Mouse (Mus musculus): Measurements from ENCODE around the gene Plp1. TPM values are rescaled to one million over a fixed set of nuclear protein-coding genes. Genes with fewer than 3 reads are reported as not detected.

Plp1 gene
- polyA plus RNA-seq, 1 experiment, result 4.0 TPM

GRCm38 (mm10) chrX:136825016-136825415 lies 2.5 kb downstream of the Plp1 start:
- TF ChIP-seq POLR2A (IDR thresholded peaks at IDR 0.05; ENCODE audit: borderline replicate concordance, control insufficient read depth, low read depth, low read length) (no peak), CTCF (IDR thresholded peaks at IDR 0.05; ENCODE audit: control insufficient read depth, insufficient read depth, low read length) (no peak)
- Histone ChIP-seq H3K27ac (ENCODE audit: control insufficient read depth, insufficient read depth, low read depth, low read length, poor library complexity) (no peak overlapping the region), H3K4me1 (ENCODE audit: control insufficient read depth, insufficient read depth, low read length) (no peaks in the 10 kb centered on the region), H3K4me3 (replicated peaks; ENCODE audit: control insufficient read depth, low read depth, low read length) (no peak overlapping the region)
- 68% methylated on average over 4 of the region's 4 CpGs for WGBS

- TF ChIP-seq POLR2A (IDR thresholded peaks at IDR 0.05; ENCODE audit: borderline replicate concordance, control insufficient read depth, low read depth, low read length) (no peak), CTCF (IDR thresholded peaks at IDR 0.05; ENCODE audit: control insufficient read depth, insufficient read depth, low read length) (no peak)
- Histone ChIP-seq H3K4me1 (ENCODE audit: control insufficient read depth, insufficient read depth, low read length) (no peaks in the 10 kb centered on the region), H3K27ac (ENCODE audit: control insufficient read depth, insufficient read depth, low read depth, low read length, poor library complexity) (no peak overlapping the region), H3K4me3 (replicated peaks; ENCODE audit: control insufficient read depth, low read depth, low read length) (no peak overlapping the region)
Measured at GRCm38 (mm10) chrX:136828610-136829009, 6.1 kb downstream of the Plp1 start.

- WGBS, result 31% methylated on average over 3 of the region's 3 CpGs
- TF ChIP-seq CTCF (IDR thresholded peaks at IDR 0.05; ENCODE audit: control insufficient read depth, insufficient read depth, low read length) (no peak), POLR2A (IDR thresholded peaks at IDR 0.05; ENCODE audit: borderline replicate concordance, control insufficient read depth, low read depth, low read length) (no peak)
- H3K27ac ChIP-seq (ENCODE audit: control insufficient read depth, insufficient read depth, low read depth, low read length, poor library complexity), result no peak overlapping the region
- H3K4me1 ChIP-seq (ENCODE audit: control insufficient read depth, insufficient read depth, low read length), result no peaks in the 10 kb centered on the region
- no peak overlapping the region for H3K4me3 ChIP-seq (replicated peaks; ENCODE audit: control insufficient read depth, low read depth, low read length)
Measured at GRCm38 (mm10) chrX:136850300-136850699, 27.8 kb downstream of the Plp1 start.

DNA sequence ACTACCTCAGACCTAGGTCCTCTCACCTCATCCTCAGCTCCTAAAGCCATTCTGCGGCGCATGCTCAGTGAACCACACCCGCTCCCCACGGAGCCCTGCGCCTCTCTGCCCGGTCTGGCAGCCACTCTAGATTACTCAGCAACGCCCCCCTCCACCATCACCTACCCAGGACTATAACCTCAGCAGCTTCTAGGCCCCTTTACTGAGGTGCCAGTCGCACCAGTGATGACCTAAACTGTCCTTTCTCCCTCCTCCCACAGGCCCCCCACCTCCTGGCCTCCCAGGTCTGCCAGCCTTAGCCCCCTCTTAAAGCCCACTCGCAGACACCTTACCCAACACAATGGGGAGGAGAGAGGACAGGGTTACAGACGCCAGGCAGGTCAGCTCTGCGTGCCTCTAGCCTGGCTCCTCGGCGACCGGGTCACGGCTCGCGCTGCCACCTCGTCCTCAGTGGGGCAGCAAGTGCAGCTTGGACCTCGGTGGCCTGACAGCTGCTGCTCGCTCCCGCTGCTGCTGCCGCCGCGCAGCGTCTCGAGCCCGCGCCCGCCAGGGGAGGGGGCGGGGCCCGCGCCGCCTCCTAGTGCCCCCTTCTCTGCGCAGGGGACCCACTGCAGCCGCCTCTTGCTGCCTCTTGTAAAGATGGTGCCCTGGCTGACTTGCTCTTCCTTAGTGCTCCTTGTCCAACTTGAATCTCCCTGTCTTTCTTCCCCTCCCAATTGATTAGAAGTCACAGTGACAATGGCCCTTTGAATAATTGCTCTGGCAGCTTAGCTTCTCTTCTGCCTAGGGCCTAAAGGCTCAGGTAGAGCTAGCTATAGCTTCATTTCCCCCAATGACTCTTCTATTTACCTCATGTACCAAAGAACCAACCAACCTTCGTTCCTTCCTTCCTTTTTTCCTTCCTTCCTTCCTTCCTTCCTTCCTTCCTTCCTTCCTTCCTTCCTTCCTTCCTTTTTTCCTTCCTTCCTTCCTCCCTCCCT lies 45.9 kb downstream of the Plp1 start, which contains the start of gene Rab9b:
Gene Rab9b (minus strand): TSS at position 695 of the 980 bp plus-strand sequence.
- Histone ChIP-seq H3K4me1 (ENCODE audit: control insufficient read depth, insufficient read depth, low read length) (no peaks in the 10 kb centered on the region), H3K27ac (ENCODE audit: control insufficient read depth, insufficient read depth, low read depth, low read length, poor library complexity) (no peak within 1 kb of the TSS), H3K4me3 (replicated peaks; ENCODE audit: control insufficient read depth, low read depth, low read length) (no peak within 1 kb of the TSS)
- TF ChIP-seq CTCF (IDR thresholded peaks at IDR 0.05; ENCODE audit: control insufficient read depth, insufficient read depth, low read length) (no peak), POLR2A (IDR thresholded peaks at IDR 0.05; ENCODE audit: borderline replicate concordance, control insufficient read depth, low read depth, low read length) (no peak)
- 11% methylated on average over 36 of the region's 36 CpGs for WGBS

Other genes starting within 250 kb of the Plp1 start
- gene Tceal3, start 231.8 kb upstream of the Plp1 start, polyA plus RNA-seq (2011; ENCODE audit: insufficient read depth, insufficient read length, low replicate concordance, missing spikeins), result 3.1 TPM in 1 of 2 replicates, not detected in the other
- 0.52 and 0.68 TPM in 2 replicates for gene Tceal1, start 114.7 kb upstream of the Plp1 start, polyA plus RNA-seq (2011; ENCODE audit: insufficient read depth, insufficient read length, low replicate concordance, missing spikeins)
- gene Morf4l2, start 79.0 kb upstream of the Plp1 start, polyA plus RNA-seq (2011; ENCODE audit: insufficient read depth, insufficient read length, low replicate concordance, missing spikeins), result 84.4 and 155 TPM in 2 replicates
- gene Glra4, start 42.5 kb upstream of the Plp1 start, polyA plus RNA-seq (2011; ENCODE audit: insufficient read depth, insufficient read length, low replicate concordance, missing spikeins), result not detected in 2 replicates
- gene Rab9b, start 46.1 kb downstream of the Plp1 start, polyA plus RNA-seq (2011; ENCODE audit: insufficient read depth, insufficient read length, low replicate concordance, missing spikeins), result not detected in 2 replicates
- gene H2bfm, start 104.7 kb downstream of the Plp1 start, polyA plus RNA-seq (2011; ENCODE audit: insufficient read depth, insufficient read length, low replicate concordance, missing spikeins), result not detected in 2 replicates
- gene Tmsb15b2, start 152.8 kb downstream of the Plp1 start, polyA plus RNA-seq (2011; ENCODE audit: insufficient read depth, insufficient read length, low replicate concordance, missing spikeins), result 5.4 TPM in 1 of 2 replicates, not detected in the other
- gene Tmsb15l, start 154.2 kb downstream of the Plp1 start, polyA plus RNA-seq (2011; ENCODE audit: insufficient read depth, insufficient read length, low replicate concordance, missing spikeins), result not detected in 2 replicates
- gene Tmsb15b1, start 154.2 kb downstream of the Plp1 start, polyA plus RNA-seq (2011; ENCODE audit: insufficient read depth, insufficient read length, low replicate concordance, missing spikeins), result 9.3 TPM in 1 of 2 replicates, not detected in the other
- 1.3 TPM in 1 of 2 replicates, not detected in the other for gene Zcchc18, start 170.5 kb downstream of the Plp1 start, polyA plus RNA-seq (2011; ENCODE audit: insufficient read depth, insufficient read length, low replicate concordance, missing spikeins)
- 3.7 and 8.0 TPM in 2 replicates for gene Slc25a53, start 215.6 kb downstream of the Plp1 start, polyA plus RNA-seq (2011; ENCODE audit: insufficient read depth, insufficient read length, low replicate concordance, missing spikeins)
- gene Fam199x, start 226.9 kb downstream of the Plp1 start, polyA plus RNA-seq (2011; ENCODE audit: insufficient read depth, insufficient read length, low replicate concordance, missing spikeins), result 0.43 and 1.6 TPM in 2 replicates